Mouse (Mus musculus) cortical plate, adult 2 months (tissue): ENCODE data around the gene Usp44.

ENCODE experiments used
- CTCF ChIP-seq: fragments of 200-500 bp; IDR thresholded peaks from 2 replicates; pipeline ENCODE4 v1.5.1; 2011; ENCODE audit warnings: mild to moderate bottlenecking, control low read depth, low read length; ENCODE audit not compliant: insufficient read depth; ENCODE audit errors: extremely low read depth
- POLR2A ChIP-seq: fragments of 200-500 bp; IDR thresholded peaks from 2 replicates; pipeline ENCODE4 v1.6.1; 2011; ENCODE audit warnings: mild to moderate bottlenecking, low read length, control low read depth; ENCODE audit not compliant: insufficient read depth; ENCODE audit errors: extremely low read depth

DNA sequence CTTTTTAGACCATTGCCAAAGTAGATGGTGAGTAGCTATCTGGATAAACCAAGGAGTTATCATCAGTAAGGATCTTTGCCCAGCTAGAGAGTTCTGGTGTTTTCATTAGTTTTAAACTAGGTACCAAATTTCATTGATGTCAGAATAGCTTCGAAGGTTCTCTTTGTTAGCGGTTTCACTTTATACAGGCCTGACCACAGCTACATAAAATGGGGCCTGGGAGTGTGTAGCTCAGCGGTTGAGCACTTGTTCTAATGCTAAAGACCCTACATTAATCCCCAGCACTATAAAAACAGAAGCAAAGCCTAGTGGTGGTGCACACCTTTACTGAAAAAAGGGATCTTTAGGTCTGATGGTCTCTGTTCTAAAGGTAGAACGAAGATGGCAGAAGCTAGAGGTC is 59.2 kb downstream of the Usp44 start:
- TF ChIP-seq POLR2A (no peak), CTCF (no peak)
